Mouse (Mus musculus): ENCODE data around the gene Slco1a6.
"Not testable (repeated sequence)": the region's sequence is repeated elsewhere in the genome, so short reads cannot be mapped to it uniquely, and the experiment has no call there.

Slco1a6 gene

GRCm38 (mm10) chr6:142208421-142208820, at the start of gene Slco1a6:
TSS of gene Slco1a6 (minus strand) at chr6:142208521.
- in situ Hi-C loops (cut with MboI, MseI) = no loop called here

GRCm38 (mm10) chr6:142250738-142251307, 42.5 kb upstream of the Slco1a6 start:
- in situ Hi-C loops (cut with MboI, MseI) = not testable (repeated sequence)

- in situ Hi-C loops (cut with MboI, MseI) = no loop called here
Measured at GRCm38 (mm10) chr6:142245065-142245464, 36.7 kb upstream of the Slco1a6 start.

- in situ Hi-C loops (cut with MboI, MseI) = no loop called here
Measured at GRCm38 (mm10) chr6:142239468-142239867, 31.1 kb upstream of the Slco1a6 start.

- in situ Hi-C loops (cut with MboI, MseI) = no loop called here
Measured at GRCm38 (mm10) chr6:142220138-142220537, 11.8 kb upstream of the Slco1a6 start.

GRCm38 (mm10) chr6:142211821-142212220, 3.5 kb upstream of the Slco1a6 start:
- in situ Hi-C loops (cut with MboI, MseI) = no loop called here

- in situ Hi-C loops (cut with MboI, MseI) = no loop called here
Measured at GRCm38 (mm10) chr6:142209749-142210148, 1.4 kb upstream of the Slco1a6 start.

- in situ Hi-C loops (cut with MboI, MseI) = no loop called here
Measured at GRCm38 (mm10) chr6:142200524-142200923, 7.8 kb downstream of the Slco1a6 start.

- in situ Hi-C loops (cut with MboI, MseI) = no loop called here
Measured at GRCm38 (mm10) chr6:142194245-142194644, 14.1 kb downstream of the Slco1a6 start.

- in situ Hi-C loops (cut with MboI, MseI) = no loop called here
Measured at GRCm38 (mm10) chr6:142191962-142192361, 16.4 kb downstream of the Slco1a6 start.

- in situ Hi-C loops (cut with MboI, MseI) = no loop called here
Measured at GRCm38 (mm10) chr6:142187426-142187825, 20.9 kb downstream of the Slco1a6 start.

- in situ Hi-C loops (cut with MboI, MseI) = no loop called here
Measured at GRCm38 (mm10) chr6:142185868-142186415, 22.4 kb downstream of the Slco1a6 start.

GRCm38 (mm10) chr6:142163406-142163805, 44.9 kb downstream of the Slco1a6 start:
- in situ Hi-C loops (cut with MboI, MseI) = no loop called here

GRCm38 (mm10) chr6:142161171-142161570, 47.1 kb downstream of the Slco1a6 start:
- in situ Hi-C loops (cut with MboI, MseI) = no loop called here

- in situ Hi-C loops (cut with MboI, MseI) = not testable (repeated sequence)
Measured at GRCm38 (mm10) chr6:142154081-142154480, 54.2 kb downstream of the Slco1a6 start.

- in situ Hi-C loops (cut with MboI, MseI) = no loop called here
Measured at GRCm38 (mm10) chr6:142148371-142148770, 60.0 kb downstream of the Slco1a6 start.

- in situ Hi-C loops (cut with MboI, MseI) = no loop called here
Measured at GRCm38 (mm10) chr6:142111667-142112305, 96.5 kb downstream of the Slco1a6 start.

- in situ Hi-C loops (cut with MboI, MseI) = no loop called here
Measured at GRCm38 (mm10) chr6:142091126-142091525, 117.2 kb downstream of the Slco1a6 start.

GRCm38 (mm10) chr6:142058281-142058680, 150.0 kb downstream of the Slco1a6 start:
- in situ Hi-C loops (cut with MboI, MseI) = not testable (repeated sequence)

GRCm38 (mm10) chr6:142047689-142048088, 160.6 kb downstream of the Slco1a6 start:
- in situ Hi-C loops (cut with MboI, MseI) = no loop called here

GRCm38 (mm10) chr6:142045746-142046145, 162.6 kb downstream of the Slco1a6 start:
- in situ Hi-C loops (cut with MboI, MseI) = no loop called here

GRCm38 (mm10) chr6:142041896-142042295, 166.4 kb downstream of the Slco1a6 start:
- in situ Hi-C loops (cut with MboI, MseI) = no loop called here

All from T-helper 2 cell (primary cell).